Mouse (Mus musculus) liver, embryonic 14.5 days (tissue): Measurements from ENCODE around the gene Tspan8.

ENCODE experiments used
- CTCF ChIP-seq: IDR thresholded peaks from 2 replicates; pipeline ENCODE4 v1.5.1; 2016; ENCODE audit warnings: antibody characterized with exemption, low read depth, control low read depth
- EP300 ChIP-seq: IDR thresholded peaks from 2 replicates; pipeline ENCODE4 v1.6.1; 2016; ENCODE audit warnings: antibody characterized with exemption, low read depth

GRCm38 (mm10) chr10:115778624-115779023 lies 38.0 kb upstream of the Tspan8 start:
- TF ChIP-seq EP300 (no peak), CTCF (peak; percentile 74)
